Mouse (Mus musculus): ENCODE measurements around the gene Adar. TPM values are rescaled to one million over a fixed set of nuclear protein-coding genes. Genes with fewer than 3 reads are reported as not detected.

The Adar gene
- polyA plus RNA-seq, 1 experiment from 2014 or later, result 10.3 TPM

DNA sequence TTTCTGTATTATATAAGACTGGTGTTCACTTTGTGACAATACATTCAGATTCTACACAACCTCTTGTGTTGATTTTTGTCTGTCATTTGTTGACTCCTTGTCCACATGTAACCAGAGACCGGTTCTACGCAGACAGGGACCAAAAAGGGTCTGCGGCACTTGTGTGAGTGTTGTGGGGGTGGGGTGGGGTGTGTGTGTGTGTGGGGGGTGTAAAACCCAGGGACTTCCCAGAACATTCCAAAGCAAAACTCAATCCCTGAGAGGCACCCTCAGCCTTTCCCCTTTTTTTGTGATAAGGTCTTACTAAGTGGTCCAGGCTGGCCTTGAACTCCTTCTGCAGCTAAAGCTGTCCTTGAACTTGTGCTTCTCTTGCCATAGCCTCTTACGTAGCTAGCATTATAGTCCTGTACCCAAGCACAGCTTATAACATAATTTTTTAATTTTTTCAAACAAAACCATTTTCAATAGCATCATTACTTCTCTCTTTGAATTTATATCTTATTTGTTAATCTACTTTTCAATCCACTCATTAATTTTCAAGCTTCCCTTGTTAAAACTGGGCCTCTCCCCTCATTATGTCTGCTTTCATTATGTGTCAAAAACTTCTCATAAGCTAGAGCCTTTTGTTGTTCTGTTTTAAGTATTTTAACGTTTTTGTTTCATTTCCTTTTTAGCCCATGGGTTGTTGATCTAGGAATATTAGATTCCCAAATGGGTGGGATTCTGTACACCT is 86.1 kb downstream of the Adar start:
- H3K9ac ChIP-seq, result no peak overlapping the region
- ATAC-seq (ENCODE audit: insufficient number of reproducible peaks, low FRiP score, low TSS enrichment, low read depth), result no peak
- H3K4me1 ChIP-seq, result peaks cover 4% of the 10 kb centered on the region
- no peaks in the 10 kb centered on the region for H3K9me3 ChIP-seq
- H3K4me2 ChIP-seq, result no peak overlapping the region
- WGBS, result 63% methylated on average over 5 of the region's 5 CpGs
- H3K27me3 ChIP-seq, result no peaks in the 10 kb centered on the region
- no peak overlapping the region for H3K27ac ChIP-seq
- no peak overlapping the region for H3K4me3 ChIP-seq
- no peaks in the 10 kb centered on the region for H3K36me3 ChIP-seq

DNA sequence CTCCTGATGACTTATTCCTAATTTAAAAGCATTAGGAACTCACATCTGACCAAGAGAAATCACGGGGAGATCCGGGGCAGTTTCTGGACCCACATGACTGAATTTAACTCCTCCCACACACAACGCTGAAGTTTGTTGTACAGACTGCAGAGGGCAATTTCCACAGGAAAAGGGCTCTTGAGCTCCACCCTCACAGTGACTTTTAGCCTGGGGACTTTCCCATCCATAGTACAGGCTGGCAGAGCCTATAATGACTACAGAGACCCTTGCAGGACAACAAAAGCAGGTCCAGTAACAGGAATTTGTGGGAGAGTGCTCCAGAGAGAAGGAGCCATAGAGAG is 86.7 kb downstream of the Adar start:
- Histone ChIP-seq H3K27me3 (no peaks in the 10 kb centered on the region), H3K9ac (no peak overlapping the region), H3K36me3 (no peaks in the 10 kb centered on the region), H3K27ac (no peak overlapping the region), H3K9me3 (no peaks in the 10 kb centered on the region), H3K4me2 (no peak overlapping the region), H3K4me1 (peaks cover 4% of the 10 kb centered on the region), H3K4me3 (no peak overlapping the region)
- ATAC-seq (ENCODE audit: insufficient number of reproducible peaks, low FRiP score, low TSS enrichment, low read depth), result no peak
- WGBS, result 10% methylated on average over 3 of the region's 3 CpGs

DNA sequence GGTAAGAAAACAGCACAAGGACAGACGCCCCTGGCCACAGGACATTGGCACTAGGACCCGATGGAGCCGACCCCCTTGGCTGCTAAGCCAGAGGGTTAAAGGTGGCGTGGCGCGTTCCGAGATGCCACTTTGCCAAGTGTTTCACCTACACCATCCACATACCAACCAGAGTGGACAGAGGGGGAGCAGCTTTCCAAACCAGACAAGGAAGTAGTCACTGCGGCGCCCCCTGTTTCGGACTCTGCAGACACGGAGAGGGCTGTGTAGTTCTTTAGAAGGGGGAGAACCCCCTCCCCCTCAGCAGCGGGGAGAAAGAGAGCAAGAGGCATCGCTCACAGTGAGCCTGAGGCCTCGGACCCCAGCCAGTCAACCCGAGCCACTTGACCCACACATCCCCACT is 88.1 kb downstream of the Adar start:
- no peak overlapping the region for H3K4me2 ChIP-seq
- H3K36me3 ChIP-seq, result no peaks in the 10 kb centered on the region
- no peaks in the 10 kb centered on the region for H3K27me3 ChIP-seq
- no peak for ATAC-seq (ENCODE audit: insufficient number of reproducible peaks, low FRiP score, low TSS enrichment, low read depth)
- 78% methylated on average over 15 of the region's 15 CpGs for WGBS
- peaks cover 4% of the 10 kb centered on the region for H3K4me1 ChIP-seq
- H3K4me3 ChIP-seq, result no peak overlapping the region
- H3K9ac ChIP-seq, result no peak overlapping the region
- no peaks in the 10 kb centered on the region for H3K9me3 ChIP-seq
- no peak overlapping the region for H3K27ac ChIP-seq

Other genes with a start within 250 kb of the Adar start
- gene Kcnn3, start 194.9 kb upstream of the Adar start, polyA plus RNA-seq (2015; fragmentation: Nextera tagmentation; extraction: Ambion mirVana), result 4.7 and 5.4 TPM in 2 replicates
- 0.22 and 0.37 TPM in 2 replicates for gene Chrnb2, start 49.6 kb downstream of the Adar start, polyA plus RNA-seq (2015; fragmentation: Nextera tagmentation; extraction: Ambion mirVana)
- gene Ube2q1, start 58.6 kb downstream of the Adar start, polyA plus RNA-seq (2015; fragmentation: Nextera tagmentation; extraction: Ambion mirVana), result 7.8 and 9.4 TPM in 2 replicates
- gene She, start 116.3 kb downstream of the Adar start, polyA plus RNA-seq (2015; fragmentation: Nextera tagmentation; extraction: Ambion mirVana), result 2.7 and 3.9 TPM in 2 replicates
- 2.9 and 3.0 TPM in 2 replicates for gene Il6ra, start 198.2 kb downstream of the Adar start, polyA plus RNA-seq (2015; fragmentation: Nextera tagmentation; extraction: Ambion mirVana)
- 18.6 and 18.9 TPM in 2 replicates for gene Atp8b2, start 248.5 kb downstream of the Adar start, polyA plus RNA-seq (2015; fragmentation: Nextera tagmentation; extraction: Ambion mirVana)